Mouse (Mus musculus) Patski (cell line): ENCODE results near the gene Wnt10b. TPM values are rescaled to one million over a fixed set of nuclear protein-coding genes. Genes with fewer than 3 reads are reported as not detected.
A peak's percentile ranks its signal among the peaks of the same experiment; 100 is the strongest.
"Not testable (repeated sequence)": the region's sequence is repeated elsewhere in the genome, so short reads cannot be mapped to it uniquely, and the experiment has no call there.

ENCODE experiments used
- ATAC-seq: fragments of 100-300 bp; one replicate; pipeline ENCODE4 v1.8.0; 2021
- CTCF ChIA-PET: fragments of 350-600 bp; sonication (Branson Sonifier 250); formaldehyde crosslinking; loops from one replicate; lab custom pipeline; 2022; ENCODE audit warnings: inconsistent platforms; lab: Charles Lee
- POLR2A ChIA-PET: fragments of 350-600 bp; sonication (Branson Sonifier 250); formaldehyde crosslinking; loops from one replicate; lab custom pipeline; 2022; ENCODE audit warnings: antibody characterized with exemption, inconsistent platforms; lab: Charles Lee
- DNase-seq: peaks from one replicate; pipeline ENCODE4 v3.0.0-alpha.2; 2011; ENCODE audit warnings: low read depth, low spot score
- H3K27me3 ChIP-seq: fragments of 371-371 bp; one replicate; pipeline ENCODE4 v1.5.1; 2021
- CTCF ChIP-seq: fragments of 100-300 bp; IDR thresholded peaks from one replicate; pipeline ENCODE4 v1.5.1; 2021
- in situ Hi-C: fragments of 300-500 bp; cut with MboI; formaldehyde crosslinking; loops from 3 replicates; pipeline ENCODE4 v1.11.1; 2018; ENCODE audit warnings: low pct_unique_long_range_greater_than_20kb, mixed read lengths
- polyA plus RNA-seq: library from polyadenylated mRNA; unstranded; gene quantifications from one replicate; pipeline ENCODE4 v1.2.3, GENCODE M21; 2021

Wnt10b gene
- not detected for polyA plus RNA-seq

- no peak for ATAC-seq
- no peak for TF ChIP-seq CTCF
- CTCF ChIA-PET, result no interaction called here
- no peaks in the 10 kb centered on the region for H3K27me3 ChIP-seq
- DNase-seq, result no peak
- in situ Hi-C loops, result no loop called here
- POLR2A ChIA-PET, result no interaction called here
Observed at GRCm38 (mm10) chr15:98777762-98778161, at the start of gene Wnt10b. TSS of gene Wnt10b (minus strand) at chr15:98778150.

- H3K27me3 ChIP-seq, result no peaks in the 10 kb centered on the region
- in situ Hi-C loops, result no loop called here
- no peak for ATAC-seq
- TF ChIP-seq CTCF, result no peak
- DNase-seq, result no peak
- ChIA-PET CTCF (interaction anchor here (1.2 kb wide), 1 partner anchor 64 kb away, joined by 3 read pairs; no protein-coding TSS in a partner anchor), POLR2A (no interaction called here)
Observed at GRCm38 (mm10) chr15:98827611-98828011, 49.7 kb upstream of the Wnt10b start.

- DNase-seq (no peak), ATAC-seq (no peak)
- POLR2A ChIA-PET, result no interaction called here
- peak; percentile 69 for TF ChIP-seq CTCF
- in situ Hi-C loops, result no loop called here
- CTCF ChIA-PET, result interaction anchor here (0.7 to 0.9 kb wide), 2 partner anchors 61 to 147 kb away, joined by 3 read pairs; no protein-coding TSS in a partner anchor
- no peaks in the 10 kb centered on the region for H3K27me3 ChIP-seq
Observed at GRCm38 (mm10) chr15:98823434-98823833, 45.5 kb upstream of the Wnt10b start.

GRCm38 (mm10) chr15:98822147-98822546, 44.2 kb upstream of the Wnt10b start:
- in situ Hi-C loops, result no loop called here
- TF ChIP-seq CTCF, result no peak
- POLR2A ChIA-PET, result interaction anchor here (1.1 kb wide), 1 partner anchor 12 kb away, joined by 4 read pairs; the partner anchor contains the start of gene Ddn
- CTCF ChIA-PET, result interaction anchor here (0.9 kb wide), 1 partner anchor 37 kb away, joined by 3 read pairs; no protein-coding TSS in a partner anchor
- no peak for ATAC-seq
- H3K27me3 ChIP-seq, result no peaks in the 10 kb centered on the region
- DNase-seq, result no peak

- H3K27me3 ChIP-seq, result no peaks in the 10 kb centered on the region
- in situ Hi-C loops, result no loop called here
- DNase-seq, result no peak
- ATAC-seq, result no peak
- ChIA-PET POLR2A (interaction anchor here (0.9 to 1.1 kb wide), 2 partner anchors 8 to 11 kb away, joined by 3 to 4 read pairs; partner anchors contain the start of gene Ddn), CTCF (interaction anchor here (0.7 to 0.9 kb wide), 2 partner anchors 11 to 38 kb away, joined by 3 to 4 read pairs; partner anchors contain the start of gene Prkag1)
- no peak for TF ChIP-seq CTCF
Observed at GRCm38 (mm10) chr15:98821403-98821802, 43.5 kb upstream of the Wnt10b start.

GRCm38 (mm10) chr15:98820937-98821336, 43.0 kb upstream of the Wnt10b start:
- TF ChIP-seq CTCF, result no peak
- CTCF ChIA-PET, result interaction anchor here (0.7 kb wide), 1 partner anchor 11 kb away, joined by 4 read pairs; the partner anchor contains the start of gene Prkag1
- DNase-seq, result no peak
- no peaks in the 10 kb centered on the region for H3K27me3 ChIP-seq
- in situ Hi-C loops, result no loop called here
- POLR2A ChIA-PET, result interaction anchor here (0.7 to 0.9 kb wide), 2 partner anchors 8 to 13 kb away, joined by 3 to 4 read pairs; no protein-coding TSS in a partner anchor
- no peak for ATAC-seq

GRCm38 (mm10) chr15:98818171-98818570, 40.2 kb upstream of the Wnt10b start:
- TF ChIP-seq CTCF, result no peak
- in situ Hi-C loops, result no loop called here
- ChIA-PET POLR2A (no interaction called here), CTCF (no interaction called here)
- ATAC-seq, result no peak
- H3K27me3 ChIP-seq, result no peaks in the 10 kb centered on the region
- no peak for DNase-seq

- in situ Hi-C loops, result no loop called here
- ATAC-seq, result no peak
- H3K27me3 ChIP-seq, result no peaks in the 10 kb centered on the region
- ChIA-PET CTCF (interaction anchor here (0.9 to 1.5 kb wide), 2 partner anchors 18 to 149 kb away, joined by 3 to 4 read pairs; no protein-coding TSS in a partner anchor), POLR2A (no interaction called here)
- DNase-seq, result no peak
- TF ChIP-seq CTCF, result no peak
Observed at GRCm38 (mm10) chr15:98812741-98813424, 34.9 kb upstream of the Wnt10b start.

- CTCF ChIA-PET, result interaction anchor here (1.3 kb wide), 1 partner anchor 11 kb away, joined by 4 read pairs; no protein-coding TSS in a partner anchor
- H3K27me3 ChIP-seq, in situ Hi-C loops, ATAC-seq, DNase-seq: not testable (repeated sequence)
- POLR2A ChIA-PET, result interaction anchor here (2.0 kb wide), 1 partner anchor 12 kb away, joined by 4 read pairs; no protein-coding TSS in a partner anchor
Observed at GRCm38 (mm10) chr15:98810212-98810611, 32.3 kb upstream of the Wnt10b start.

GRCm38 (mm10) chr15:98809390-98809789, 31.4 kb upstream of the Wnt10b start, which contains the start of gene Ddn:
TSS of gene Ddn (minus strand) at chr15:98809490.
- ATAC-seq (no peak), DNase-seq (no peak)
- CTCF ChIA-PET, result interaction anchor here (2.3 kb wide), 1 partner anchor 21 kb away, joined by 6 read pairs; no protein-coding TSS in a partner anchor
- no peak for TF ChIP-seq CTCF
- POLR2A ChIA-PET, result interaction anchor here (0.7 to 2.0 kb wide), 2 partner anchors 12 to 116 kb away, joined by 3 to 4 read pairs; no protein-coding TSS in a partner anchor
- in situ Hi-C loops, result no loop called here
- peaks cover 7% of the 10 kb centered on the region for H3K27me3 ChIP-seq
